Mouse (Mus musculus): ENCODE data around the gene Msl3l2.

GRCm38 (mm10) chr10:56137191-56137590 is 30.5 kb downstream of the Msl3l2 start:
- TF ChIP-seq MXI1 (IDR thresholded peaks at IDR 0.05; ENCODE audit: low read depth, low read length), result no peak
- TF ChIP-seq POLR2A (IDR thresholded peaks at IDR 0.05; ENCODE audit: control insufficient read depth in 1 of 2, insufficient read depth in 1 of 2, low read depth in 1 of 2, low read length in 2 of 2, poor library complexity in 1 of 2), result no peak
- TF ChIP-seq CTCF (IDR thresholded peaks at IDR 0.05 in 2 of 3, conservative IDR thresholded peaks at IDR 0.05 in 1 of 3; ENCODE audit: control insufficient read depth in 1 of 3, insufficient read depth in 1 of 3, low read depth in 2 of 3, low read length in 3 of 3, poor library complexity in 1 of 3, severe bottlenecking in 1 of 3), result no peak
- TF ChIP-seq BHLHE40 (IDR thresholded peaks at IDR 0.05; ENCODE audit: borderline replicate concordance, low read depth, low read length), result no peak
- TF ChIP-seq EP300 (IDR thresholded peaks at IDR 0.05; ENCODE audit: low read depth in 1 of 2, low read length in 2 of 2), result no peak
- no peak for TF ChIP-seq ZC3H11A (IDR thresholded peaks at IDR 0.05; ENCODE audit: low read depth, low read length)
- no peak for TF ChIP-seq ZNF384 (IDR thresholded peaks at IDR 0.05; ENCODE audit: low read depth, low read length)
- TF ChIP-seq MAX (IDR thresholded peaks at IDR 0.05; ENCODE audit: low read length), result no peak
- TF ChIP-seq USF2 (IDR thresholded peaks at IDR 0.05; ENCODE audit: borderline replicate concordance in 1 of 2, insufficient read depth in 1 of 2, low read depth in 1 of 2, low read length in 2 of 2), result no peak
